Mouse (Mus musculus): ENCODE measurements around the gene Alkbh2. TPM values are rescaled to one million over a fixed set of nuclear protein-coding genes. Genes with fewer than 3 reads are reported as not detected.

Alkbh2 gene
- polyA plus RNA-seq, 1 experiment from 2014 or later, result 13.4 TPM

DNA sequence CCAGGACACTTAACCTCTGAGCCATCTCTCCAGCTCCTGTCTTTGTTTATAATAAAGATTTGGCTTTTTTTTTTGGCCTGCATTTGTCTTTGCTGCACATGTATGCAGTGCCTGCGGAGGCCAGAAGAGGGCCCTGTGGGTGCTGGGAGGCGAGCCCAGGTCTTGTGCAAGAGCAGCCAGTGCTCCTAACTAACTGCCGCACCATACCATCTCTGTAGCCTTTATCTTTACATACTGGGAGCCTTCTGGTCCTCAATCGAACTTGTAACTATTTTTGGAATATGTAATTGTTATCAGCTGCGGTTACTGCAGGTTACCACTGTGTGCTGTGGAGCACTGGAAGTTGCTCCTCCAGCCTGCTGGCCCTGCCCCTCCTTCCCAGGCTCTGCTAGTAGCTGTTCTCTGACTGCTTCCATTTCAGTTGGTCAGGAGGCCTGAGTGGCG lies 6.1 kb upstream of the Alkbh2 start:
- Histone ChIP-seq H3K27me3 (replicated peaks; ENCODE audit: control insufficient read depth, insufficient read depth, low read length) (no peaks in the 10 kb centered on the region), H3K4me1 (replicated peaks; ENCODE audit: control insufficient read depth, insufficient read depth, low read length) (peaks cover 38% of the 10 kb centered on the region), H3K4me3 (ENCODE audit: low read depth, low read length) (no peak overlapping the region), H3K9ac (ENCODE audit: low read depth, low read length) (no peak overlapping the region), H3K36me3 (ENCODE audit: control insufficient read depth, insufficient read depth, low read length) (peaks cover 20% of the 10 kb centered on the region), H3K27ac (ENCODE audit: low read depth, low read length) (peak overlapping the region; percentile 48; the same call in 1 of the 2 replicates), H3K4me2 (peak overlapping the region; percentile 39), H3K9me3 (ENCODE audit: control insufficient read depth, low read length) (no peaks in the 10 kb centered on the region)
- WGBS, result 37% methylated on average over 6 of the region's 6 CpGs
- DNase-seq (ENCODE audit: low spot score) (peak; percentile 72), ATAC-seq (replicated peaks; ENCODE audit: low FRiP score) (peak; percentile 65)

DNA sequence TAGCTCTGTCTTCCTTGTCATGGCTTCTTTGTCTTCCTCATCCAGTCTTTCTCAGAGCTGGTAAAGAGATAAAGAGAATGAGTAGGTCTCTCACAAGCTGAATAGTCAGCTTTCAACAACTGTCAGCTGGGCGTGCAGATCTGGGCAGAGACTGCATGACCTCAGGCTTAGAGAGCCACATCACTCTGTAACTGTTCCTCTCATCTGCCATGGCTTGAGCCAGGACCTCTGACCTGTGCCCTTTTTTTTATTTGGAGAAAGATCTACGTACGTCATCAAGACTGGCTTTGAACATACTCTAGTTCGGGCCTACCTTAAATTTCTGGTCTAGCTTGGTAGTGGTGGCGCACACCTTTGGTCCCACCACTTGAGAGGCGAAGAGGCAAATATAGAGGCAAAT lies 4.8 kb upstream of the Alkbh2 start:
- no peak for DNase-seq (ENCODE audit: low spot score)
- no peak for ATAC-seq (replicated peaks; ENCODE audit: low FRiP score)
- peaks cover 17% of the 10 kb centered on the region for H3K36me3 ChIP-seq (ENCODE audit: control insufficient read depth, insufficient read depth, low read length)
- H3K27ac ChIP-seq (ENCODE audit: low read depth, low read length), result no peak overlapping the region
- H3K4me1 ChIP-seq (replicated peaks; ENCODE audit: control insufficient read depth, insufficient read depth, low read length), result peaks cover 38% of the 10 kb centered on the region
- H3K4me3 ChIP-seq (ENCODE audit: low read depth, low read length), result no peak overlapping the region
- H3K9ac ChIP-seq (ENCODE audit: low read depth, low read length), result no peak overlapping the region
- no peaks in the 10 kb centered on the region for H3K27me3 ChIP-seq (replicated peaks; ENCODE audit: control insufficient read depth, insufficient read depth, low read length)
- H3K9me3 ChIP-seq (ENCODE audit: control insufficient read depth, low read length), result no peaks in the 10 kb centered on the region
- H3K4me2 ChIP-seq, result peak overlapping the region; percentile 23
- 82% methylated on average over 6 of the region's 6 CpGs for WGBS

DNA sequence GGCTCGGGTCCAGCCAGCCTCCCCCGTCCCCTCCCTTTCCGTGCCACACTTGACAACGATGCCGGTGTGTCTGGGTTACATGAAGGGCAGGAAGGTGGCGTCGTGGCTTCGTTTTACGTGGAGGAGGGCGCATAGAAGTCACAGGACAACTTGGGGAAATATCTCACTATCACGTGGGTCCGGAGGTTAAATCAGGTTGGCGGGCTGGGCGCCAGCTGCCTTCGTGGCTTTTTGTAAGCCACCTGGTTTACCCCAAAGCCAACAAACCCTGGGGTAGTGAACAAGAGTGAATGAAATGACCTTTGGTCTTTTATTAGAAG lies 3.5 kb upstream of the Alkbh2 start:
- DNase-seq (ENCODE audit: low spot score), result peak; percentile 50
- H3K27ac ChIP-seq (ENCODE audit: low read depth, low read length), result peak overlapping the region; percentile 77
- under 1% methylated on average over 15 of the region's 15 CpGs for WGBS

DNA sequence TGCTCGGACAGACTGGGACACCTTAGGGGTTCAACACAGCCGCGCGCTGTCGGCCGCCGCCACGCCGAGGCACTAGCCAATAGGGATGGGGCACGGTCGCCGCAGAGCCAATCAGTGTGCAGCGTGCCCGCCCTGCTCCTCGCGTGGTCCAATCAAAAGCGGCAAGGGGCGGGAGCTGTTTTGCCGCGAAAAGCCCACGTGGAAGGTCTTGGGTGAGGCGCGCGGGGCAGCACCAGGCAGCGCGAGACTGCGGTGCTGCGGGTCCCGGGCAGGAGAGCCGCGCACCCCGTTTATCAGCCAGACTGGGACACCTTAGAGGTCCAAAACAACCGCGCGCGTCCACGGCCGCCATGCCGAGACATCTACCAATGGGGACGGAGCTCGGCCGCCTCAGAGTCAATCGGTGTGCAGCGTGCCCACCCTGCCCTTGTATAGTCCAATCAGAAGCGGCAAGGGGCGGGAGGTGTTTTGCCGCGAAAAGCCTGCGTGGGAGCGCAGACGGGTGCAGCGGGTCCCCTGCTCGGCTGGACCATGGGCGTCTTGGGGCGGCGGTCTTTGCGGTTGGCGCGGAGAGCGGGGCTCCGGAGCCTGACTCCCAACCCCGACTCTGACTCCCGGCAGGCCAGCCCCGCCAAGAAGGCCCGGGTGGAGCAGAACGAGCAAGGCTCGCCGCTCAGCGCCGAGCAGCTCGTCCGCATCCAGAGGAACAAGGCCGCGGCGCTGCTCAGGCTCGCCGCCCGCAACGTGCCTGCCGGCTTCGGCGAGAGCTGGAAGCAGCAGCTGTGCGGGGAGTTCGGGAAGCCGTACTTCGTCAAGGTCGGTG lies 2.9 kb upstream of the Alkbh2 start:
- H3K4me1 ChIP-seq (replicated peaks; ENCODE audit: control insufficient read depth, insufficient read depth, low read length), result peaks cover 45% of the 10 kb centered on the region
- peak; percentile 96 for DNase-seq (ENCODE audit: low spot score)

More for the DNA sequence above, 3.5 kb upstream of the Alkbh2 start:
- Histone ChIP-seq H3K4me3 (ENCODE audit: low read depth, low read length) (peak overlapping the region; percentile 79), H3K4me2 (peak overlapping the region; percentile 94), H3K9me3 (ENCODE audit: control insufficient read depth, low read length) (no peaks in the 10 kb centered on the region), H3K9ac (ENCODE audit: low read depth, low read length) (peak overlapping the region; percentile 72), H3K36me3 (ENCODE audit: control insufficient read depth, insufficient read depth, low read length) (peaks cover 6% of the 10 kb centered on the region; the same call in 1 of the 2 replicates), H3K4me1 (replicated peaks; ENCODE audit: control insufficient read depth, insufficient read depth, low read length) (peaks cover 42% of the 10 kb centered on the region), H3K27me3 (replicated peaks; ENCODE audit: control insufficient read depth, insufficient read depth, low read length) (no peaks in the 10 kb centered on the region)
- no peak for ATAC-seq (replicated peaks; ENCODE audit: low FRiP score)

DNA sequence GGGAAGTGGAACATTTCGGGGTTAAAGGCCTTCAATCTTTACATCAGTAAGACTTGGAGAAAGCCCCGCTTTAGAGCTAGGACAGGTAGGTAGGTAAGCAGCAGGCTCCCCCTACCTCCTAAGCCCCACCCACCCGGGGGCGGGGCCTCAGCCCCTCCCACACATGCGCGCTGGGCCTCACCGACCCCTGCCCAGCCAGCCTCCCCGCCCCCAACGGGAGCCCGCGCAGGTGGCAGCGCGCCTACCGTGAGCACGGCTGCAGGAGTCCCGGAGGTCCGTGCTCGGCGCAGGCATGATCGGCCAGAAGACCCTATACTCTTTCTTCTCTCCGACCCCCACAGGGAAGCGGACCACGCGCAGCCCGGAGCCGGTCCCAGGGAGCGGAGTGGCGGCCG lies 2.2 kb upstream of the Alkbh2 start, which contains the start of gene Ung:
TSS of gene Ung (plus strand) at position 176 of the 395 bp plus-strand sequence.
- Histone ChIP-seq H3K36me3 (ENCODE audit: control insufficient read depth, insufficient read depth, low read length) (0 out of 2 replicates have a peak, but pooled peaks cover 4% of the 10 kb centered on the region), H3K9me3 (ENCODE audit: control insufficient read depth, low read length) (no peaks in the 10 kb centered on the region), H3K9ac (ENCODE audit: low read depth, low read length) (peak within 1 kb of the TSS; percentile 72), H3K4me3 (ENCODE audit: low read depth, low read length) (peak within 1 kb of the TSS; percentile 79), H3K27ac (ENCODE audit: low read depth, low read length) (peak within 1 kb of the TSS; percentile 77), H3K4me1 (replicated peaks; ENCODE audit: control insufficient read depth, insufficient read depth, low read length) (peaks cover 41% of the 10 kb centered on the region), H3K27me3 (replicated peaks; ENCODE audit: control insufficient read depth, insufficient read depth, low read length) (no peaks in the 10 kb centered on the region), H3K4me2 (peak within 1 kb of the TSS; percentile 94)
- 2% methylated on average over 27 of the region's 29 CpGs for WGBS
- DNase-seq (ENCODE audit: low spot score) (no peak), ATAC-seq (replicated peaks; ENCODE audit: low FRiP score) (peak; percentile 24; the same call in 1 of the 2 replicates)

More for the DNA sequence above, 2.9 kb upstream of the Alkbh2 start:
- under 1% methylated on average over 87 of the region's 87 CpGs for WGBS
- H3K9ac ChIP-seq (ENCODE audit: low read depth, low read length), result peak overlapping the region; percentile 72
- H3K9me3 ChIP-seq (ENCODE audit: control insufficient read depth, low read length), result no peaks in the 10 kb centered on the region
- peak overlapping the region; percentile 94 for H3K4me2 ChIP-seq
- no peaks in the 10 kb centered on the region for H3K27me3 ChIP-seq (replicated peaks; ENCODE audit: control insufficient read depth, insufficient read depth, low read length)
- peak overlapping the region; percentile 79 for H3K4me3 ChIP-seq (ENCODE audit: low read depth, low read length)
- H3K36me3 ChIP-seq (ENCODE audit: control insufficient read depth, insufficient read depth, low read length), result 0 out of 2 replicates have a peak, but pooled peaks cover 6% of the 10 kb centered on the region
- H3K27ac ChIP-seq (ENCODE audit: low read depth, low read length), result peak overlapping the region; percentile 77
- ATAC-seq (replicated peaks; ENCODE audit: low FRiP score), result peak; percentile 94

DNA sequence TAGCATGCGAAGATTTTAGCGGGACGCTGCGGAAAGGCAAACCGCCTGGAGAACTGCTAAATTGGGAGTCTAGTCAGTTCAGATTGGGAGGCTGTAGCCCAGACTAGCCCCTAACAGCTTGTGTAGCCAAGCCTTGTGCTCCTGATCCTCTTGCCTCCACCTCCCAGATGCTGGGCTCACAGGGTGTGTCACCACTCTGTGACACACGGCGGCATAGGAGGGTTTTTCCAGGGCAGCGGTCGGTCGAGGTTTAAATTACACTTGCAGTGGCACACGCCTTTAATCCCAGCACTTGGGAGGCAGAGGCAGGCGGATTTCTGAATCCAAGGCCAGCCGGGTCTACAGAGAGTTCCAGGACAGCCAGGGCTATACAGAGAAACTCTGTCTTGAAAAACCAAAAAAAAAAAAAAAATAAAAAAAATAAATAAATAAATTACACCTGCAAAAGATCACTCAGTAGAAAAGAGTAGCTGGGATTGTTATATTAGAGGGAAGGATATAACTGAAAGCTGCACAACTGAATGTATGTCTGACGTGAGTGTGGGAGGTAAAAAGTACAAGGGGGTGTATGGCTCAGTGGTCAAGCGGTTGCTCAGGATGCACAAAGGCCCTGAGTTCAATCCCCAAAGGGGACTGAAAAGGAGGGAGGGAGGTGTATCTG lies 1.7 kb upstream of the Alkbh2 start:
- no peaks in the 10 kb centered on the region for H3K27me3 ChIP-seq (replicated peaks; ENCODE audit: control insufficient read depth, insufficient read depth, low read length)
- ATAC-seq (replicated peaks; ENCODE audit: low FRiP score) (no peak), DNase-seq (ENCODE audit: low spot score) (no peak)
- H3K36me3 ChIP-seq (ENCODE audit: control insufficient read depth, insufficient read depth, low read length), result 0 out of 2 replicates have a peak, but pooled peaks cover 4% of the 10 kb centered on the region
- H3K9ac ChIP-seq (ENCODE audit: low read depth, low read length), result no peak overlapping the region
- peaks cover 37% of the 10 kb centered on the region for H3K4me1 ChIP-seq (replicated peaks; ENCODE audit: control insufficient read depth, insufficient read depth, low read length)
- no peaks in the 10 kb centered on the region for H3K9me3 ChIP-seq (ENCODE audit: control insufficient read depth, low read length)
- peak overlapping the region; percentile 79 for H3K4me3 ChIP-seq (ENCODE audit: low read depth, low read length)
- peak overlapping the region; percentile 94 for H3K4me2 ChIP-seq
- H3K27ac ChIP-seq (ENCODE audit: low read depth, low read length), result no peak overlapping the region
- 72% methylated on average over 15 of the region's 15 CpGs for WGBS

DNA sequence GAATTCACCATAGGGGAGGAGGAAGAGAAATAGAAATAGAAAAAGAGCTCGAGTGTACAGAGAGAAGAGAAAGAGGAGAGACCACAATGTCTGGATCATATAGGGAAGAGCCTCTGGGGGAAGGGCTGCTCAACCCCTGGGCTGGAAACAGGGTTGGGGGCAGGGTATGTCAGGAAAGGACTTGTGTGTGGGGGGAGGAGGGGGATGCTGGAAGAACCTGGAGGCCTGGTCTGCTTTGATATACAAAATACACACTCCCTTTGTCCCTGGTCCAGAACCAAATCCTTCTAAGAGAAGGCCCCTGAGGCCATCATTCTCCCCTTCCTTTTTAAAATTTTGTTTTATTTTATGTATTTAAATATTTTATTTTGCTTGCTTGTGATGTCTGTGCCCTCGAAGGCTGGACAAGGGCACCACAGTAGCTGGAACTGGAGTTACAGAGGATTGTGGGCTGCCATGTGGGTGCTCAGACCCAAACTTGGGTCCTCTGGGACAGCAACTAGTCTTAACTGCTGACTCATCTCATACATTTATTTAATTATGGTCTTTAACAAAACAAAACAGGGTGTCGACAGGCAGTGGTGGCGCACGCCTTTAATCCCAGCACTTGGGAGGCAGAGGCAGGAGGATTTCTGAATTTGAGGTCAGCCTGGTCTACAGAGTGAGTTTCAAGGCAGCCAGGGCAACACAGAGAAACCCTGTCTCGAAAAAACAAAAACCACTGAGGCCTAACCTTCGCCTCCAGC lies 1.3 kb downstream of the Alkbh2 start:
- Histone ChIP-seq H3K9me3 (ENCODE audit: control insufficient read depth, low read length) (no peaks in the 10 kb centered on the region), H3K4me2 (peak overlapping the region; percentile 81), H3K9ac (ENCODE audit: low read depth, low read length) (no peak overlapping the region), H3K27ac (ENCODE audit: low read depth, low read length) (no peak overlapping the region), H3K4me1 (replicated peaks; ENCODE audit: control insufficient read depth, insufficient read depth, low read length) (peaks cover 10% of the 10 kb centered on the region; the same call in 1 of the 2 replicates), H3K36me3 (ENCODE audit: control insufficient read depth, insufficient read depth, low read length) (peaks cover 12% of the 10 kb centered on the region), H3K27me3 (replicated peaks; ENCODE audit: control insufficient read depth, insufficient read depth, low read length) (no peaks in the 10 kb centered on the region), H3K4me3 (ENCODE audit: low read depth, low read length) (peak overlapping the region; percentile 60)
- ATAC-seq (replicated peaks; ENCODE audit: low FRiP score), result no peak
- DNase-seq (ENCODE audit: low spot score), result no peak
- WGBS, result 81% methylated on average over 7 of the region's 7 CpGs

DNA sequence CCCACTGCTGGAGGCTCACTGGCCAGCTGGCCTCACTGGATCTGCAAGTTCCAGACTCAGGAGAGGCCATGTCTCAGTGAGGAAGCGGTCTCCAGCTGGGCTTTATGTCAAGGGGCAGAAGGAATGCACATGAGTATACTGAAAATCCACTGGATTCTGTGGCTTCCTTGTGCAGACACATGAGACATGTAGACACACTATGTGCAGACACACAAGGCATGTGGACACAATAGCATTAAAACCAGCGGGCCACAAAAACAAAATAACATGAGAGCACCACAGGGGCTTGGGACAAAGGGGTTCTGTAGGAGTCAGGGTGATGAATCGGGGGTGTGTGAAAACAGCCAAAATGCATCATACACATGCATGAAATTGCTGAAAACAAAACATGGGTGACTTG lies 2.0 kb downstream of the Alkbh2 start:
- DNase-seq (ENCODE audit: low spot score), result no peak
- 85% methylated on average over 3 of the region's 3 CpGs for WGBS
- no peaks in the 10 kb centered on the region for H3K27me3 ChIP-seq (replicated peaks; ENCODE audit: control insufficient read depth, insufficient read depth, low read length)
- H3K9me3 ChIP-seq (ENCODE audit: control insufficient read depth, low read length), result no peaks in the 10 kb centered on the region
- H3K36me3 ChIP-seq (ENCODE audit: control insufficient read depth, insufficient read depth, low read length), result peaks cover 18% of the 10 kb centered on the region
- 0 out of 2 replicates have a peak, but pooled peaks cover 6% of the 10 kb centered on the region for H3K4me1 ChIP-seq (replicated peaks; ENCODE audit: control insufficient read depth, insufficient read depth, low read length)
- no peak overlapping the region for H3K4me3 ChIP-seq (ENCODE audit: low read depth, low read length)
- no peak overlapping the region for H3K27ac ChIP-seq (ENCODE audit: low read depth, low read length)
- no peak for ATAC-seq (replicated peaks; ENCODE audit: low FRiP score)
- H3K4me2 ChIP-seq, result peak overlapping the region; percentile 81; the same call in 1 of the 2 replicates
- no peak overlapping the region for H3K9ac ChIP-seq (ENCODE audit: low read depth, low read length)
